Mouse (Mus musculus) cerebellum, adult (tissue): ENCODE measurements around the gene Hivep2.
A peak's percentile ranks its signal among the peaks of the same experiment; 100 is the strongest.

ENCODE experiments used
- ATAC-seq: cut with Nextera tagmentation; 2 replicates; pipeline ENCODE4 v1.9.2; 2017; ENCODE audit warnings: mild to moderate bottlenecking, moderate library complexity, mixed read lengths; ENCODE audit not compliant: insufficient number of reproducible peaks, low FRiP score, low TSS enrichment

The Hivep2 gene

DNA sequence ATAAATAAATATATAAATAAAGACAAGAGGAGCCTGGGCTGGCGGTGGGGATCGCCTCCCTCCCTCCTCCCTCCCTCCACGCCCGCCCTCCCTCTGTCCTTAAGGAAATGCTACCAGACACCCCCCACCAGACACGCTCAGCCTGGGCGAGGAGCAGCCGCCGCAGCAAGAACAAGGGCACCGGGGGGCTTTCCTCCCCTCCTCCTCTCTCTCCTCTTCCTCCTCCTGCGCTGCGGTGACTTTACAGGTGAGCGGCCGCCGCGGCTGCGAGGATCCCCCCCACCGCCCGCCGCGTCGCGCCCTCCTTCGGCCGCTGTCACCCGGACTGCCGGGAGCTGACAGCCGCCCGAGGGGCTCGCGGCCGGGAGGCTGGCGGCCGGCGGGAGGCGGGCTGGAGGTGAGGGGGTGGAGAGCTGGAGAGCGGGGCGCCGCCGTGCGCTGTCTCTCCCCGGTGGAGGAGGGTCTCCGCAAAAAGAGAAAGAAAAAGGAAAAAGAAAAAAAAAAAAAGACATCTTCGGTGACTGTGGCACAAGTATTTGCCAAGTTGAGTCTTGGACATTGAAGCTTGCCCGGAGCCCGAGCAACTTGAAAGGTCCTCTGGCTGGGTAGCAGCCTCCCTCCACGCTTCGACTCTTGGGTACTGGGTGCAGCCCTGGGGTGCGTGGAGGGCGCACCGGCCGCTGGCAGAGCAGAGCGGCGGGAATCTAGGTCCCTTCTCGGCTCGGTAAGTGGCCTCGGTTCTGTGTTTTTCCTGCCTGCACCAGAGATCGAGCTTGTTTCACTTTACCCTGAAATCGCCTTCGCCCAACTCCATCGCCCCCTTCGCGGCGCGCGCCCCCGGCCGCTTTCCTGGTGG lies at the start of gene Hivep2:
Gene Hivep2, plus strand, starts transcription at position 102 of the 856 bp plus-strand sequence.
- peak; percentile 17 for ATAC-seq

DNA sequence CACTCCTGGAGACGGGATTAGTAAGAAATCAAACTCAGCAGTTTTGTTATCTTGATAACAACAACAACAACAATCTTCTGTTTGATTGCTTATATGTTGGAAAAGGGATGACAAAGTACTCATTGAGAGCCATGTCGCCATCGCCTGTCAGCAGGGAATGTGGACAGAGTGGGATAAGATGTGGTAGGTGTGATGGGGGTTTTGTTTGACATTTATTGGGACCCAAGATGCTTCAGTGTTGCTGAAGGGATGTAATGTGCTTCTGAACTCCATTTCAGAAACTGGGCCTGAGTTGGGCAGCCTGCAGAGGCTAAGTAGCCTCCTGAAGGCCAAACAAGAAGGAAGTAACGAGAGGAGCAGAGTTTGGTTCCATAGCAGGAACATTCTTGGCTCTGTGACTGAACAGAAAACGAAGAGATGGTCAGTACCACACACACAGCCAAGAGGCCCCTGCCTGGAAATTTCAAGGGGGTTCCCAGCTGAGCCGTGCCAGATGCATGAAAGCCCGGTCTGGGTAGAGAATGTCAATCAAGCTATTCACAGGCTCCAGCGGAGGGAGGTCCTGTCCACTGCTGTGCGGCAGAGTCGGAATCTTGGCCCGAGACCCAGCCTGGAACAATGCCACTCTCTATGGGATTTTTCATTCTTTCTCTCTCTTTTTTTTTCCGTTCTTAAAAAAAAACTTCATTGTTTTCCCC lies 49.1 kb upstream of the Hivep2 start:
- ATAC-seq: peak; percentile 58; the same call in 1 of the 2 replicates

DNA sequence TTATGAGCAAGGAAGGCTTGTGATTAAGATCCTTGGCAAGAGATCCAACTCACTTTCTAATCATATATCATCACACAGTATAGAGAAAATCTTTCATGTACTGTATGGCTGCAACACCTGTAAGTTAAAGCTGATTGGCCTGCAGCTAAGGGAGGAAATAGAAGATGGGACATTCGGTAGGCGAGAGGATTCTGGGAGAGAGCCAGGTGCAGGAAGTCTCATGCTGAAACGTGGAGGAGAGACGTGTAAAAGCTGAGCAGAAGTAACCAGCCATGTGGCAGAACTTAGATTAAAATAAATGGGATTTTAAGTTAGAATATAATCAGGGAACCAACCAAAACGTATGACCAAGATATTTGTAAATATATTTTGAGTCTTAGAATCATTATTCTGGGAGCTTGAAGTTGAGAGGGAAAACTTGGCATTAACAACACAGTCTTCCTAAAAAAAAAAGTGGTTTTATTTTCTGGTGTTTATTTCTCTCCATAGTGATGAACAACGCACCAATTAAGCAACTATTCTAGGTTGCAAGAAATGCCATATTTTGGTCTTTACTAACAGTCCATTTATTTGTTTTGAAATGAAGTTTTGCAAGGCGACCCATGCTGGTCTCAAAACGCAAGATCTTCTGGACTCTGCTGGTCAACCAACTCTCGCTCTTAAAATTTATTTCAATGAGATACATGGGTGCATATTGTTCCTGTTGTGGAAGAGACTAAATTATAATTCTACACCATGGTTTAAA lies 44.1 kb upstream of the Hivep2 start:
- ATAC-seq: no peak

- no peak for ATAC-seq
These were observed 36.6 kb upstream of the Hivep2 start for GRCm38 (mm10) chr10:13929306-13929705.

DNA sequence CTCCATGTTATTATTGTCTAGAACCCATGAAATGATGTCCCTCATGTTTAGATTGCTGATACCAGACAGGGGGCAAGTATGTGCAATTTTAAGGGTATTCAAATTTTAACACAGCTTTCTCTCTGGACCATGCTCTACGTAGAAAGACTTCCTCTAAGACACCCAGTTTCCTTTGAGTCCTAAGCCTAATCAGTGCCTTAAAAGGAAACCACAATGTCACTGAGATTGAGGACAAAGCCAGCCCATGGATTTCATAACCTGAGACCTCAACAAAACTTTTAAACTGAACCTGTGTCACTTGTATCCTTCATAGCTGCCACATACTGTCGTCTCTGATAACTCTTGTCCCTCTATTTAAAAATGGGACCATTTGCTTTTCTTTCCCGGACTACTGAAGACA lies 33.7 kb upstream of the Hivep2 start:
- no peak for ATAC-seq

DNA sequence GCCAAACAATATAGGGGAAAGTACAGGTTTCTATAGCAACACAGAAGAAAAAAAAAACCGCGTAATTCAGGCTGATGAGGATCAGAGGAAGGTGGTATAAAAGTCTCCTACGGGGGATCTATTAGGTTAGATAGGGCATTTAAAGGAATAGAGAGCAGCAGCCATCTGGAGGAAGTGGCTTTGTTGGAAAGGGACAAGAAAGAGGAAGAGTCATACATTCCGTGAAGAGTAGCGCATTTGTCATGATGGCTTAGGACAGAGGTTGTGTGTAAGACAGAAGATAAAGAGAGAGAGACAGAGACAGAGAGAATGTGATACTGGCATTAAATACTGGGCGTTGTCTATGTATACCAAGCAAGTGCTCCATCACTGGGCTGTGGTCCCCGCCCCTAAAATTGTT lies 32.6 kb upstream of the Hivep2 start:
- no peak for ATAC-seq

DNA sequence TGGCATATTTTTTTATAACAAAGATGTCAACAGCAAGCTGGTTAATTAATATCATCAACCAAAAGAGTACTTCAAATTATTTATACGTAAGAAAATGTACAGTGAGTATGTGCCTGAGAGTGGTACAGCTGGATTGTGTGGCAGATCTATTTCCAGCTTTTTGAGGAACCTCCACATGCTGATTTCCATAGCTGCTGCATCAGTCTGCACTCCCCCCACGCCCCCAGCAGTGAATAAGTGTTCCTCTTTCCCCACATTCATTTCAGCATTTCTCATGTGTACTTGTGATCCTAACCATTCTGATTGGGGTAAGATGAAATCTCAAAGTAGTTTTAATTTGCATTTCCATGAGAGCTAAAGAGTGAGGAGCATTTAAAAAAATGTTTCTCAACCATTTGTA lies 30.2 kb upstream of the Hivep2 start:
- ATAC-seq: no peak

GRCm38 (mm10) chr10:13941406-13941805 lies 24.5 kb upstream of the Hivep2 start:
- no peak for ATAC-seq

GRCm38 (mm10) chr10:13943706-13944105 lies 22.2 kb upstream of the Hivep2 start:
- no peak for ATAC-seq

DNA sequence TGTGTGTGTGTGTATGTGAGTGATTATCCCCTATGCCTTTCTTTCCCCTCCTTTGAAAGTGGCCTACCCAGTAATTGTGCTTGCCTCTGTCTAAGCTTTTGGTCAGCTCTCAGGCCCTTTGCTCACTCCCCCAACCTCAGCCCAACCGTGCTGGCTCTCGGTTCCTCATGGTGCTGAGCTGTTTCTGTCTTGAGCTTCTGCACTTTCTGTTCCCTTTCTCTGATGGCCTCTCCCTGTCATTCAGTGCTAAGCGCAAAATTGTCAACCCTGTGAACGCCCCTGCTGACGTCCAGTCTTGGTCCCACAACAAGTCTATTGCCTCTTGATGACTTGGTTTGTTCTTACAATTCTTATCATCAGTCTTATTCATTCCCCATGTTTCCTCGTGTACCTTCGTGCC lies 19.4 kb upstream of the Hivep2 start:
- no peak for ATAC-seq

GRCm38 (mm10) chr10:13962965-13963364 lies 2.9 kb upstream of the Hivep2 start:
- ATAC-seq: no peak

DNA sequence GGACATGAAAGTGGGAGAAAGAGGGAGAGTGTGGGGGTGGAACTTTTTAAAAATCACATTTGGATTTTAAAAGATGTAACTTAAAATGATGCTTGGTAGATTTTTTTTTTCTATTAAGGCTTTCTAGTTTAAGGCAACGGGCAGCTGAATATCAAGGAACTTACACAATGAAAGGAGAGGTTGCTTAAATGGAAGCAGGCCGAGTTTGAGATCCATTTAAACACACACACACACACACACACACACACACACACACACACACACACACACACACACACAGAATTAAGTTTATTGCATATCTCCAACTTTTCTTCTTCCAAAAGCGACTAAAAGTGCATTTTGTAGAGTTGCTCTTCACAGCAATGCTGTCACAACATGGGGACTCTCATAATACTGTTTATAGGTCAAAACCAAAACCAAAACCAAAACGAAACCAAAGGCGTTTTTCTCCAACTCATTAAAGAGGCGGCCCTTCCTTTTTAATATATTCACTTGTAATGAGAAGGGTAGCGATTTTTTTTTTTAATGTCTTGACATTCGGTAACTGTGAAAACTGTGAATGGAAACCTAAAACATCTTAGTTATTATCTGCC lies 1.9 kb upstream of the Hivep2 start:
- ATAC-seq: no peak

DNA sequence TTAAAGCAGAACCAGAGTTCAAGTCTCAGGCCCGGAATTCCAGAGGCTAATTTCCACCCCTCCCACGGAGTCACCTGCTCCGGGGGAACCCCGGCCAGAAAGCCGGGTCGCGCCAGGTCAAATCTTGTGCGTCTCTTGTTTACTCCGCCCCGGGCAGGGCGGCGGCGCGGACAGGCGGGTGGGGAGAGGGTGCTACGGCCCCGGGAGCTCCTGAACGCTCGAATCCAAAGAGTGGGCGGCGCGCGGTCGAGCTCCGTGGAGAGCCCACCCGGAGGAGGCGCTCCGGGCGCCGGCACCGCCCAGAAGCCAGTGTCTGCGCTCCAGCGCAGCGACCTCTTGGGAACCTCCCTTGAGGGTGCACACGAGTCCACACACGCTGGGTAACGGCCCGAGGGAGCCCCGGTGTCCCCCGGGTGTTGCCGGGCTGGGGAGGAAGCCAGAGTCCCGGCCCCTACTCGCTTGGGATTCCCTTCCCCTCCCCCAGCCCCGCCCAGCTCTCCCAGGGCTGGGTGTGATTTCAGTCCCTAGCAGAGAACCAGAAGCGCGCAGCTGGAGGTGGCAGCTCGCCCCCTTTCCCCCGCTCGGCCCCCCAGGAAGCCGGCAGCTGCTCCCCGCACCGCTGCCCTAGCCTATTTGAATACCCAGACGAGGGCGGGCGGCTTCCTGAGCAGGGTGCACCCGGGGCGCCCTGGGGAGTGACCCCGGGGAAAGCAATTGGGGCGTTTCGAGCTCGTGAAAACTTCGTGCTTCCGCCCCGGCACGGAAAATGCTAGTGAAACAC lies 1.2 kb upstream of the Hivep2 start:
- peak; percentile 41 for ATAC-seq

- ATAC-seq: peak; percentile 57
These were observed 430 bp upstream of the Hivep2 start for GRCm38 (mm10) chr10:13965316-13965973.

DNA sequence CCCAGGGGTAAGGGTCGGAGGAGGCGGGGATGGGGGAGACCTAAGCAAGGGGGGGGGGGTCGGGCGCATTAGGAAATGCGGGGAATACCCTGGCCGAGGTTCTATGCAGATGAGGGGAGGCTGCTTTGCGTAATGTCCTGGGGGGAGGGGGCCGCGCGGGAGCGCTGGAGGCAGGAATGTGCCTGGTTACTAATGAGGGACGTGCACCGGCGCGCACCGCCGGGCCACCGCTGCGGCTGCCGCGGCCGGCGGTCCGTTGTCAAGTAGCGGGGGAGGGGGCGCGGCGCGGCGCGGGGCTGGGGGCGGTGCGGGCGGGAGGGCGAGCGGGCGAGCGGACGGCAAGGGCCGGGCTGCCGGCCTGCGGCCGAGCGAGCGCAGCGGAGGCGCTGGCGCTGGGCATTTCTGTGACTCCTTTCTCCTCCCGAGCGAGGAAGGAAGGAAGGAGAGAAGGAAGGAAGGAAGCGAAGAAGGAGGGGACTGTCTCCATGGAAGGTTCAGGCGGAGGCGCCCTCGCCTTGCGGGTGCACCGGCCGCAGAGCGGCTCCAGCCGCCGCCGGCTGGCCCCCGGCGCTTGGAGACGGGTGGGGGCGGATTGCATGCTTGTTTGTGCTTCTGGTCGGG lies 1.1 kb downstream of the Hivep2 start:
- ATAC-seq: no peak

DNA sequence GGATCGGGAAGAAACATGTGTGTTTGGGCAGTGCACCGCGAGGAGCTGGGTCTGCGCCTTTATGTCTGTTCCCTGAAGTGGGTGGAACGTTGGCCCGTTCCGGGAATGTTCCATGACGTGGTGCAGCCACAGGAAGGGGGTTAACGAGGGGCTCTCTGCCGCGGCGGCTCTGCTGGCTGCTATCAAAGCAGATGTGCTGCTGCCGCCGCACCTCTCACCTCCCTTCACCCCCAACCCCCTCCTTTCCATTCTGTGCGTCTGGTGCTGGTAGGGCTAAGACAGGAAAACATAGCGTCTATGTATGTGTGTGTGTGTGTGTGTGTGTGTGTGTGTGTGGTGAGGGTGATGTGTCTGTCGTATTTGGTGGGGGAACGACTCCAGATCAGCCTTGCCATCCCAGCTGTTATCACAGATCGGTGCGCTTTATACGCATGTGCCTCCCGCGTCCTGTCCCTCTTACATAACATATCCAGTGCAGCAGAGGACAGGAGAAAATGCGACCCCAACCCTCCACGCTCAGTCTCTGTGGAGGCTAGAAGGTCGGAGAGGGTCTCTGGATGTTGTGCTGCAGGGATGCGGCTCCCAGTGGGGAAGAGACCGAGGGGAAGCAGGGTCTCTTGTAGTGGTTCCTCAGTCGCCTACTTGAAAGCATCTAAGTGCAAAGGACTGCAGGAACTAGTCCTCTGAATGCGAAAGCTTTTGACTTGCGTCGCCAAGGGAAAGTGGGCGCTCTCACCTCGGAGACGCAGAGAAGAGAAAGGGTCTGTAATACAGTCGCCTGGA lies 1.8 kb downstream of the Hivep2 start:
- ATAC-seq: peak; percentile 23

GRCm38 (mm10) chr10:13968234-13968555 lies 2.3 kb downstream of the Hivep2 start:
- 0 out of 2 replicates have a peak, but pooled peaks have one; percentile 0 for ATAC-seq

- no peak for ATAC-seq
These were observed 3.1 kb downstream of the Hivep2 start for GRCm38 (mm10) chr10:13968989-13969388.
